Mouse (Mus musculus) myocyte (in vitro differentiated cells): ENCODE measurements around the gene Ugt1a6a.

Experiments used
- POLR2A ChIP-seq: IDR thresholded peaks from one replicate; pipeline ENCODE4 v1.6.1; 2011; ENCODE audit warnings: low read depth, mild to moderate bottlenecking, control low read depth, moderate library complexity; ENCODE audit not compliant: insufficient read length
- POLR2AphosphoS2 ChIP-seq: IDR thresholded peaks from one replicate; pipeline ENCODE4 v1.6.1; 2011; ENCODE audit warnings: low read depth, control low read depth; ENCODE audit not compliant: insufficient read length

DNA sequence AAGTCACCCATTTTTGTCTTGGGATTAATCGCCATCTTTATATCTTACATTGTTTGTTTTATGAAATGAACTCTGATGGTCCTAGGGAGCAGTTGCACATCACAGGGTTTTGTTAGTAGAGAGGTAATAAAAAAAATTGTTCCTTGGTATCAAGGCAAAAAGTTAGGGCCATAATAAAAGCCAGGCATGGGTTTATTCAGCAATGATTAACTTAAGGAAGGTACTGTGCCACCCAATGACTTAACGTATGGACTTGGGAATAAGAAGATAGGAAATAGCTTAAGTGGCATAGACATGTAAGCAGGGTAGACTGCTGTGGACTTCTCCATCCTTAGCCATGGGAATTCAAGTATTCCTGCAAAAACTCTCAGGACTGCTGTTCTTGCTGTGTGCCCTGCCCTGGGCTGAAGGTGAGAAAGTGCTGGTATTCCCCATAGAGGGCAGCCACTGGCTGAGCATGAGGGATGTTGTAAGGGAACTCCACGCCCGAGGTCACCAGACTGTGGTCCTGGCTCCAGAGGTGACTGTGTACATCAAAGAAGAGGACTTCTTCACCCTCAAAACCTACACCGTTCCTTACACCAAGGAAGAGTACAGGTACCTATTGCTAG lies 51.8 kb downstream of the Ugt1a6a start:
- TF ChIP-seq POLR2AphosphoS2 (no peak), POLR2A (no peak)
